Mouse (Mus musculus): Measurements from ENCODE around the gene Med10.

Gene Med10

DNA sequence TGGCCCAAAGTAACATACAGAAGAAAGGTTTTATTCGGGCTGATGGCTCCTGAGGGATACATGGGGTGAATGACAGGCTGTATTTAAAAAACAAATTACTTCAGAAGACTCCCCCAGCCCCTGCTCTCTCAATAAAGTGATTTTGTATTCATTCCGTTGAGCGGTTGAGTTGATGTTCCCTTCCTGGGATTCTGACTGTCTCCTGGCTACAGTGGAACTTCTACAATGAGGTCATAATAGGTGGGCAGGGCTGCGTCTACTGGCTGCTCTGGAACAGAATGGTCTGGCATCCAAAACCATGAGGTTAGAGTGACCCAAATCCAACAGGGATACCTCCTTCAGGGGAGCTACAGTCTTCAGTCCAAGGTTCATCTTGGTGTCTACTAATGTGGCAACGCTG lies at the start of gene Med10:
Med10 (plus strand) TSS at position 301 of the 400 bp plus-strand sequence.
- DNase-seq (ENCODE audit: low read depth in 2 of 2, low spot score in 2 of 2): no peak

DNA sequence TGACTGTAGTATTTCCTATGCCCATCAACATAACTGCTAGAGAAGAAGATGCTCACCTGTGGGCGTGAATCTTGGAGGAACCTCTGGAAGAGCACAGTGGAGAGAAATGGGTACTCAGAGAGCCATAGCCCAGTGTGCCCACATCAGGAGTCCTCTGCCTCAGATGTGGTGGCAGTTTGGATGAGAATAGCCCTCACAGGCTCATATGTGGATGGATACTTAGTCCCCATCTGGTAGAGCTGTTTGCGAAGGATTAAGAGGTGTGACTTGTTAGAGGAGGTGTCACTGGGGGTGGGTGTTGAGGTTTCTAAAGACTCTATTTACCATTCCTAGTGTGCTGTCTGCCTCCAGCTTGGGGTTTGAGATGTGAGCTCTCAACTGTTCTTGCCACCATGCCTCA lies 49.3 kb upstream of the Med10 start:
- DNase-seq (ENCODE audit: low read depth in 2 of 2, low spot score in 2 of 2): no peak

DNA sequence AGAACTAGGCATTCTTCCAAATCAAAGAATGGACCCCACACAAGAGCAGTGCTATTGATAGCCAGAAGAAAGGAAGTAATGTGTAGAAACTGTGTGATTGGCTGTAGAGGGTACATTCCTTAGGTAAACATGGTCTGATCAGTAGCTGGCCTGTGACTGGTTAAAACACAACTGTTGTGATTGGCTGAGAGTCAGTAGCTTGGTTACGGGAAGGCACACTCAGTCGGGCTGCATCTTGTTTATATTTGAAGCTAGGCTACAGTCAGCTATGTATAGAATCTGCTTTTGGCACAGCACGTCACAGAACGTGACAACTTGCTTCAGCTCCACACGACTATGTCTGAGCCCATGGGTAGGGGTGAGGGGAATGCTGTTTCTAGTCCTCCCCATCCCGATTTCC lies 43.2 kb upstream of the Med10 start:
- DNase-seq (ENCODE audit: low read depth in 2 of 2, low spot score in 2 of 2): no peak

DNA sequence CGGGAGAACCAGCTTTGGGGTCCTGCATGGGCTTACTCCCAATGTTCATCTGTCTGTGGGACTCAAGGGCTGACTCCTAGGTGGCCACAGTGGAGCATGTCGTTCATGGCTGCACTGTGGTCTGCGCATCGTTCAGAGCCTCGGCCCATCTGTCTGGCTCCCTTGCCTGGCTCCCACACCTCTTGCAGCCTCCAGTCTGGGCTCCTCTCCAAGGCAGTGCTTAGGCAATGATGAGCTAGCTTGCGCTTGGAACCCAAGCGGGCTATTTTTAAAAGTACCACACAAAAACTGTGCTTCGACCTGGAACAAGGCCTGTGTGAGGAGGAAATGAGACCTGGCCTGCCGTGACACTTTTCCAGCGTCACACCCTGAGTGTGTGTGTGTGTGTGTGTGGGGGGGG lies 40.8 kb upstream of the Med10 start:
- no peak for DNase-seq (ENCODE audit: low read depth in 2 of 2, low spot score in 2 of 2)

DNA sequence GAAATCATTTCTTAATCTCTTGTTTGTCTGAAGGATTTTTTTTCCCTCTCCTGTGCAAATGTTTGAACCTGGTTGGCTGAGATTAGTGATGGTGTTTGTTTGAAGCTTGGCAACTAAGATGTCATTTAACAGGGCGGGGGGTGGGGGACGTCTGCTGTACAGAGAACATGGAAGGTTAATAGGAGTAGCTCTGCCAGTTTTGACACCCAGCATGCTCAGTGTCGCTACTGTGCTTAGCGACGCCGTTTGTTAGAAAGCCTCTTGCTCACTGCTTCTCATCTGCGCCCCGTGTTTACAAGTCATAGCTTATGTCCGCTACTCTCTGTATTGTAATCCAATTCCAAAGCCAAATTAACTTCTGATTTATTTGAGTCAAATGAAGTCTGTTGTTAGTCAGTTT lies 37.5 kb upstream of the Med10 start:
- no peak for DNase-seq (ENCODE audit: low read depth in 2 of 2, low spot score in 2 of 2)

DNA sequence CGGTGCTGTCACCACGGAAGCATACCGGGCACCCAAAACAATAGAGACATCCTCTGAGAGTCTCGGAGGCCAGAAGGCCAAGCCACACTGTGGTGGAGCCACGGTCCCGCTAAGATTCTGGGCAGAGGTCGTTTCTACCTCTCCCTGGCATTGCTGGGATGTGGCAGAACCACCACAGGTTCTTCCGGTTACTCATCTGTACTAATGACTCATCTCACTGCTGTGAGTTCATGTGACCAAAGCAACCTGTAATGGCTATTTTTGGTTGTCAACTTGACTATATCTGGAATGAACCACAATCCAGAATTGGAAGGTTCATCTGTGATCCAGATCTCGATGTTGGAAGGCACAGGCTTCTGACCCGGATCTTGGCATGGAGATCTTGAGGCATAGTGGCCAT lies 34.0 kb upstream of the Med10 start:
- DNase-seq (ENCODE audit: low read depth in 2 of 2, low spot score in 2 of 2): no peak

DNA sequence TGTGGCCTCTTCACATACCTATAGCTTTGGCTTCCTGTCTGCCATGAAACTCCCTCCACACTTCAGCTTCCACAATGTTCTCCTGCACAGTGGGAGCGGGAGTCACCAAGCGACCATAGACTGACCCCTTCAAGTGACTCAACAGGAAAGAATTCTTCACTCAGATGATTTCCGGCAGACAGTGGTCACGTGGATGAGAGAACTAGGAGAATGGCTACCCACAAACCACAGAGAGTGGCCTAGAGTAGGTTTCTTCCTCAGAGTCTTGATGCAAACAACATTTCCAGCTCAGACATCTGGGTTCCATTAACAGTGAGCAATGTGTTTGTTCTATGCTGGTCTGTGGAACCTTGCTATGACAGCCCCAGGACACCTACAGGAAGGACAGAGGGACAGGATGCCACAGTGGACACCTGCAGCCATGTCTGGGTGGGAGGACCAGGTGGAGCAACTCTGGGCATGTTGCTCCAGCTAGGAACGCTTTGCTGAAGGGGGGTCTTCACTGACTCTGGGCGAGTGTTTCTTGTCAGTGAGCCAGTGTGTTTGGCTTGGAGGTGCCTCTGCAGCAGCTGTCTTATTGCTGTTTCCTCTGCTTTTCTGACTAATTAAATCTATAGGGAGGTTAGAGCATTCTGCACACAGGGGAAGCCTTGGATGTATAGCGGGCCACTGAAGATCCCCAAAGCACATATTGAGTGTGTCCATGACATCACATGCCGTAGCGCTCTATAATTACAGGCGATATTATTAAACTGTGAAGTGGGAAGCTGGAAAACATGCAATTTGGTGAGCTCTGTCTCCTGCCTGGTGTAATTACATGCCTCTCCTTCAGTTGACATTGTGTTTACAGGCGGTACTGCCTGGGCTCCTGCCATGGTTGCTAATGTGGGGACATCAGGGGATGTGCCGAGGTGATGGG lies 31.4 kb upstream of the Med10 start:
- no peak for DNase-seq (ENCODE audit: low read depth in 2 of 2, low spot score in 2 of 2)

DNA sequence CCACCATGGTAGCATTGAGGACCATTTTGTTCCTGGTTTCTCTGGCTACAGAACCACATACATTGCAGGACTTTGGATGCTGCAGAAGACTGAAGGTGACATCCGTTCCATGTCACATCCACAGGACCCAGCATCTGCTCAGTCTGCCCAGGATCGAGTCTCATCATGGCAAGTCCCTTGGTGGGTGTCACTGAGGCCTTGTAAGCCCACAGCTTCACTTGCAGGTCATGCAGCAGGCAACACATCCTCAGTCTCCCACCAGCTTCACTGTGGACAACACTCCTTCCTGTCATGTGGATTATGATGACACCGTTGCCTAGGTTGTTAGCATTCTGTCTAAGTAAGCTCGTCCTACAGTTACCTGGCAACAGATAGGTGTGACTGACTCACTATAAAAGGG lies 29.8 kb upstream of the Med10 start:
- DNase-seq (ENCODE audit: low read depth in 2 of 2, low spot score in 2 of 2): no peak

DNA sequence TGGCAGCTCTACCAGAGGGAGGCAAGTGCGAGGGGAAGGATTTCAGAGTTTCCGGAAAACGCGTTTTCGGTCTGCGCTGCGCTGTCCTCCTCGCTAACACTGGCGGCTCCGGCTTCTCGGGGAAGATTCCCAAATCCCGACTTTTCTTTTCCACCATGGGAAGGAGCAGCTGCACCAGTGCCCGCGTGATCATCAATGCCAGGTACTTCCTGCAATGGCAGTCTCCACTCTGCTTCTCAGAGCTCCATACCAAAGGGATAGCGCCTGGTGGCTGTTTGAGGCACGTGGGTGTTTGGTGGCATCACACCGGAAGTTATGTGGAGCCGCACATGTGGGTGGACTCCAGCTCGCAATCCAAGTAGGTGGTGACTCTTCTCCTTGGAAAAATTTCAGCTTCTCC lies 24.0 kb upstream of the Med10 start:
- no peak for DNase-seq (ENCODE audit: low read depth in 2 of 2, low spot score in 2 of 2)

DNA sequence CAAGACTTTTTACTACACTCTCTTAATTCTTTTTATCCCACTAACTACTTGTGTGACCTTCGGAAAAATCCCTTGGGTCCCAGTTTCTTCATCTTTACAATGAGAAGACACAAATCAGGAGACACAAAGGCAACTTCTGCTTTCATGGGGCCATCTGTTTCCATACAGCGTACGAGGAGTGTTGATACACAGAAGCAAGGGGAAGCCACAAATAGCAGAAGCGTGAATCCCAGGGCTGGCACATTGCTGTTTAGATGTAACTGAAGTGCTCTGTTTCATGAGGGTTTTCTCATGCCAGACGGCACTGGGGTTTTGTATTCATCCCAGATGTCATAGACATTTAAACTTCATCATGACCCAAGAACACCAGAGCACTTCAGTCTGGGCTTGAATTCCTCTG lies 13.5 kb upstream of the Med10 start:
- DNase-seq (ENCODE audit: low read depth in 2 of 2, low spot score in 2 of 2): no peak

DNA sequence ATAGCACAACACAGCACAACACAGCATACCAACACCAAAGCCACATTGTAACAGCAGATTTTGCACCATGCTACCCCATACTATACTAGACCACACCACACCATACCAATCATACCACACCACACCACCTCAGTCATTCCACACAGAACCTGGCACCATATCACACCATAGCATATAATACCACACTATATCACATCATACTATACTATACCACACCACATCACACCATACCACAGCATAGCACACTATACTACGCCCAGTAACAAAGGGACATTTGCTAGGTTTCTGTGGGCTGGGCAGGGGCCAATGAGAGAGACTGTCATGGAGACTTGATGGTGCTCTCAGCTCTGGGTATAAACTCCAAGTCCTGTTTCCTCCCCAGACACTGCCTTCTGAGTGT lies 10.4 kb upstream of the Med10 start:
- no peak for DNase-seq (ENCODE audit: low read depth in 2 of 2, low spot score in 2 of 2)

DNA sequence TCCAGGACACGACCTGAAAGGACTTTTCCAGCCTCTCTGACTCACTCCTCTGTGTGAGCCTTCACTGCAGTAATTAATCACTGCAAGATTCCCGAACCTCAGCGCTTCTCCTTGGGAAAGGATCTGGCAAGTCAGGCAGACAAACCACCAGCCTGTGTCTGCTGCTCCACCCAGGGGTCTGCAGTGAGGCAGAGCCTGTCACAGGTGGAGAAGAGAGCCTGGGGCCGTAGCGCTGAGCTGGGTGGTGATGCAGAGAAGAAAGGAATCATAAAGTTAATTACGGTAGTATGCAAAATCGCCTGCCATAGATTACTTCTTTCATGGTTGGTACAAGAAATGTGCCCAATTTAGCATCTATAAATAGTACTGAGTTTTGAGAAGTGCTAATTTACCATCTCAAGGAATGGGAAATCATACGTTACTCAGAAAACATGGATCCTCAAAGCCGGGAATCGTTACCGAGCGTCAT lies 9.6 kb upstream of the Med10 start:
- DNase-seq (ENCODE audit: low read depth in 2 of 2, low spot score in 2 of 2): no peak

DNA sequence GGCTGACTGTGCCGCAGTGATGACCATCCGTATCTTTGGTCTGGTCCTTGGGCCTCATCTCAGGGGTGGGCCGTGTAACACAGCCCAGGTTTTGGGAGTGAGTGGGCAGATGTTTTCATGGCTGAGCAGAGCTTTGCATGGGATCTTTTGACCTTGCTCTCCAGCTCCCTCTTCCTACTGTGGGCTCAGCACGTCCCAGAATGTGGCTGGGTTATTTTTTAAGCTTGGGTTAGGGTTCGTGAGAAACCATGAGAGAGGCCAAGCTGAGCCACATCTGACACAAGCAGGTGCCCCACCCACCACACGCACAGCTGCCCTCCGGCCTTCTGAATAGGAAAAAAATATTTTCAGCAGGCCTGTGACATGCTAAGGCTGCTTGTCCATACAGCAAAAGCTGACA lies 7.4 kb upstream of the Med10 start:
- DNase-seq (ENCODE audit: low read depth in 2 of 2, low spot score in 2 of 2): no peak

DNA sequence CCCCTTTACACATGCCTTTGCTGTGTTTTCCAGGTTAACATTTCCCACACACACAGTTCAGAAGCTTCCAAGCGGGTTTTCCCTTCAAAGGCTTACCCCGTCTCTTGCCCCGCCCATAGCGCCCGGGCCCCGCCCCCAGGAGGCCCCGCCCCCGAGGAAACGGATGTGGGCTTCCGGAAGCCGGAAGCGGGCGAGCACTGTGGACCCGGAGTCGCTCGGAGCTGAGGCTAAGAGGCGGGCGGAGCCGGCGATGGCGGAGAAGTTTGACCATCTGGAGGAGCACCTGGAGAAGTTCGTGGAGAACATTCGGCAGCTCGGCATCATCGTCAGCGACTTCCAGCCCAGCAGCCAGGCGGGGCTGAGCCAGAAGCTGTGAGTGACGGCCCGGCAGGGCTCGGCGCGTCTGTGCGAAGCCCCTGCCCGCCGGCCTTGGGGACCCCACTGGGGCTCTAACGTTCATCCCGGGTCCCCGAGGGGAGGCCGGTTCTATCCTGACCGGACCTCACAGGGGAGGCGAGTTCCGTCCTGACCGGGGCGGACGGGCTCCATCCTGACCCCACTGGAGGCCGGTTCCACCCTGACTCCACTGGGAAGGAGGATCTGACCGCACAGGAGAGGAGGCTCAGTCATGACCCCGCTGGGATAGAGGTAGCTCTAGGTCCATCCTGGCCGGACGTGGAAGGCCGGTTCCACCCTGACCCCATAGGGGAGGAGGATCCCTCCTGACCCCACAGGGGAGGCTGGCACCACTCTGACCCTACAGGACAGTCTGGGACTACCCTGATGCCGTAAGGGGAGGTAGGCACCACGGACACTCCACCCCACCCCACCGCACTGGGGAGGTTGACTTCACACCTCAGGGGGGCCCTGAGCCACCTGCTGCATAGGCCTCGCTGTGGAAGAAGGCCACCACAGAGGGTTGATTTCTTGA lies 7.8 kb downstream of the Med10 start:
- peak; percentile 65 to 80 for DNase-seq (ENCODE audit: low read depth in 2 of 2, low spot score in 2 of 2)

DNA sequence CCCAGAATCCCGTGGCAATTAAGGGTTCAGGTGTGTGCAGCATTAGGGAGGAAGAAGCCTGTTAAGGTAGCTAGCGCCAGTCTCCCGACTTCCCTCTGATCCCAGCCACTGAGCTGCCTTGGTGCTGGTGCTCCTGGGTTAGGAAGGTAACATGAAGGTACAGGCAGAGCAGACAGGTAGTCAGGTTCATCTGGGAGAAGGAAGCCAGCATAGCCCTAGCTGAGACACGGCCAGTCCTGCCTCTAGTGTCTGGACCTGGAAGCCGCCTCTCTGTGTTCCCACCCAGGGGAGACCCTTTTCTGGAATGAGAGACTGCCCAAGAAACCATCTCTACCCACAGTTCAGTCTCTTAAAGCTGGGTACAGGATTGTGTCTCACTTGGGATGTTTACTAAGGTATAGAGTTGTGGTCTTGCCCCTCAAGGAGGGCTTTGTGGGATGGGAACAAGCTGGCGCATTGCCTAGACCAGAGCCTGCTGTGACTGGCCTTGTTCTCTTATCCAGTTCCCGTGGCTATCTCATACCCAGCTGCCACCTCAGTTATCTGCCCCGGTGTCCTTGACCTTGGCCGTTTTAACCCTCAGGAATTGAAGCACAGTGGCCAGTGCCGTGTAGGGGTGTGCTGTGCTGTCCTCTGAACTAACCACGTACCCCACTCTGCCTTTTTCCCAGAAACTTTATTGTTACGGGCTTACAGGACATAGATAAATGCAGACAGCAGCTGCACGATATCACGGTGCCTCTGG lies 8.9 kb downstream of the Med10 start:
- no peak for DNase-seq (ENCODE audit: low read depth in 2 of 2, low spot score in 2 of 2)

DNA sequence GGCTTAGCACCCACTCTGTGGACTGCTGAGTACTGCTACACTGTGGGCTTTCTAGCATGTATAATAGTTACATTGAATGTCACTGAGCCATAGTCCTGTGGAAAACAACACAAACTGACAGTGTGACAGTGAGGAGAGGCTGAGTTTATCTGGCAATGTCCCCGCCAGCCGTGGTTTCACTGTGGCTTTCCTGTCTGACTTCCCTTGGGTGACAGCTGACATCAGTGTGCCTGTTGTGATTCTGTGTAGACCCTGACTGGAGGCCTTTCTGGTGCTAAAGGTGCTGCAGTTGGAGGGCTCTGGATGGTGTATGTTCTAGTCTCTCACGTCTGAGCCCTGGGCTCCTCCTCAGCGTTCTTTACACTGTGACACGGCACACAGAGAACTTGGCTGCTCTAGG lies 11.7 kb downstream of the Med10 start:
- no peak for DNase-seq (ENCODE audit: low read depth in 2 of 2, low spot score in 2 of 2)

DNA sequence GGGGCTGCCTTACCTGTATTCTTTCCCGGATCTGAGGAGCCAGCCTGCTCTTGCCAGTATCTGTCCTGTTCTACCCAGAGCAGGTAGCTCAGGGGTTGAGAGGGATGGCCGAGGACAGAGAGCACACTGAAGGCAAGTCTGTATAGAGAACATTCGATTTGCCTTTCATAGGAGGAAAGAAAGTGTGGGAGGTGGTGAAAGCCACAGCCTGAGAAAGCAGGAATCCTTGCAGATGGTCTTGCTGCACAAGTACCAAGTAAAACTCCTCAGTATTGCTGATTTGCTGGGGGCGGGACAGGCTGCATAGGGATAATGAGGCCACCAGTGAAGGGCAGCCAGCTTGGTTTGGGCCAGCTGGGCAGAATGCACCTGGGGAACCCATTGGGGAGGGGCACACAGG lies 16.1 kb downstream of the Med10 start:
- no peak for DNase-seq (ENCODE audit: low read depth in 2 of 2, low spot score in 2 of 2)

DNA sequence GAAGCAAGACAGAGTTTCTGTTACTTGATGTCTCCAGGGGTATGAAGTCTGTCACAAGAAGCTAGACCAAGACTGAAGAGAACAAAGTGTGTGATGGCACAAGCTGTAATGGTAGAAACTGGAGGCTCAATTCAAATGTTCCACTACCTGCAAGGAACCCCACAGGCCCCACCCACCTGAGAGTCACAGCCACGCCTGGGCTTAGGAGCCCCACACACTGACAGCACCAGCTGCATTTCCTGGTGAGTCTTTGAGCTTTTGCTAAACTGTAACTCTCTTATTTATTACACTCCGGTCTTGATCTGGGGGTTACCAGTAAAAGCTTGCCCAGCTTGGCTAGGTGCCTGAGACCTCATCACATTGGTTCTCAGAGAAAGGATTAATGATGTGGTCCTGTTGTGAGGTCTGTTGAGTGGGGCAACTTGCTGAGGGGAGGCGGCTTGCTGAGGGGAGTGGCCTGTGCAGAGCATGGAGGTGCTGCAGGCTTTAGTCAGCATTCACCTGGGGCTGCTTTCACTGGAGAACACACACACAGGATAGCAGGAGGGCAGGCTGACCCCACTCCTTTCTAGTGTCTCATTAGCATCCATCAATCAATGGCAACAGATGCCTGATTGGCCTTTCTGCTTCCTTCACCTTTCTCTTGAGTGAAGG lies 19.1 kb downstream of the Med10 start:
- no peak for DNase-seq (ENCODE audit: low read depth in 2 of 2, low spot score in 2 of 2)

DNA sequence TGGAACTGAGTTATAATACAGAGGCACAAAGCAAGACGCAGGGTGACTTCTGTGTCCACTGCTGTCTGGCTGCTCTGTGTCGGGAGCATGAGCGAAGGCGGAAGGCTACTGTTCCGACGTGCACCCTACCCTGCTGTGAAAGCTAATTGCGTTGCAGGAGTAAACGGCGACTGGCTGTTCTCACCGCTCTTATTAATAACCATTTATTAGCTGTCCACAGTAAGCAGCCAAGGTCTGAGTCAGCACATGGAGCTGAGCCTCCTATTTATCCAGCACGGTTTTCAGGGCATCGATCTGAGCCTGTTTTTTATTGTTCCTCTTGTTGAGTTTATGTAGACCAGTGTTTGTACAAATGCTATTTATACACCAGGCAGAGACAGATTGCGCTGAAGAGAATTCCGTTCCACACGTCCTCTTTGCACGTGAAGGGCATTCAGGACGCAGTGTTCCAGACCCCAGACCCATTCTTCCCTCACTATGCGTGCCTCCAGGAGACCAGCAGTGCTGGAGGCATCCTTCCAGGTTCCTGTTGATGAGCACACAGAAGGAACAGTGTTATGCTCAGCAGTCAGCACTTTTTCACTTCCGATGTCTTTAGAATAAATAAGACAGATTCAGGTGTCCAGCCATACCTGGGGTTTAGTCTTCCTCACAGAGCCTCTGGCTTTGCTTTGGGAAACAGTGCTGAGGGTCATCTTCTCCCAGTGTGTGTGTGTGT lies 21.9 kb downstream of the Med10 start:
- DNase-seq (ENCODE audit: low read depth in 2 of 2, low spot score in 2 of 2): no peak

DNA sequence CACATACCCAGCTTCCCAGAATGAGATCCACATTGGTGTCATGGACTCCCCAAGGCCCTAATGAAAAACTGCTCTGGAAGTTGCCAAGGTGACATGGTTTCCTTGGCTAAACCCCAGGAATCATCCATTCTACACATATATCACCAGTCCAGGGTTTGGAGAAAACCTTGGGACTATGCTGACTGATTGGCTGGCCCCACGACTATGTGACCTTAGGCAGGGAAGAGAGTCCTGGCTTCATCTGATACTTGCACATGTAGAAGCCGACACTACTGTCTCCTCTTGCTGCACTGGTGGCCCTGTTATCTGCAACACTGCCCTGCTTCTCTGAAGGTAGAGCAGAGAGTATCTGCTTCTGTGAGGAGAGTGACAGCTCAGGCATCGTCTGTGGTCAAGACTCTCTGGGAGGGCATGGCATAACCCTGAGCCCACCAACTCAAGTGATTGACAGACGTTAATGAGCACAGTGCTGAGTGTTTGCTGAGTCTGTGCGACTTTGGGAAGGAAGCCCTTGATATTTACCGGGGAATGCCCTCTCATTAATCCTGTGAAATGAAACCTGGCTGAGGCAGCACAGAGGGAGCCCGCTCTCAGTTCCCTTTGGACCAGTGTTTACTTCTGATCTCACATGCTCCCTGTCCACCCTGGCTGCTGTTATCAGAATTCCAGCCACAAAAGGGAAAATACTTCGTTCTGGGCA lies 23.4 kb downstream of the Med10 start:
- no peak for DNase-seq (ENCODE audit: low read depth in 2 of 2, low spot score in 2 of 2)
